Mouse (Mus musculus): ENCODE results near the gene Nploc4.

DNA sequence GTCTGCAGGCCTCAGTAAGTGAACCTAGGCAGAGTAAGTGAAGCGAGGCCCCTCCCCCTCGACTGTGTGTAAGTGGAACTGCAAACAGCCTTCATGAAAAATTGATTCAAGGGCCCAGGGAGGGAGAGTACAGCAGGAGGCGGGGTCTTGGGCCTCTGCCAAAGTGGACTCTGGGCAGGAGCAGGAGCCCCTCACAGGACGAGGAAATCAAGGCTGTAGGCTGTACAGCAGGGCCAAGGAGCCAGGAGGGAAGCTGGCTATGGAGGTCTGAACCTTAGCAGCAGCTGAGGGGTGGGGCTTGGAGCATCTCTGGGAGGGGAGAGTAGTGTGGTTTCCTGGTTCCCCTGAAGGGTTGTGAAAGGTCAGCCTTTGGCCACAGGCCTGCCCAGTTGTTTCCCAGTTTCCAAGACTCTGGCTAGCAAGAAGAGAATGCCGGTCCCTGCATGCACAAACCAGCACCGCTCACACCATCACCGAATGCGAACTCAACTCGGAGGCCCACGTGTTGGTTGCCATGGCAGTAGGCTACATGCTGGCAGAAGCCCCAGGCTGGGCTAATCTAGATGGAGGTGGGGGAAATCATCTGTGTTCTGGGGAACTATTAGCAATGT, 79.6 kb downstream of the Nploc4 start:
- no peak for TF ChIP-seq CTCF (conservative IDR thresholded peaks at IDR 0.05; ENCODE audit: low read length)
- TF ChIP-seq NANOG (IDR thresholded peaks at IDR 0.05; ENCODE audit: borderline replicate concordance, low read length) = no peak
- TF ChIP-seq POU5F1 (IDR thresholded peaks at IDR 0.05; ENCODE audit: borderline replicate concordance, low read length) = no peak

All from E14TG2a.4 (cell line).